Mouse (Mus musculus): Measurements from ENCODE around the gene Anln.

- TF ChIP-seq CTCF (IDR thresholded peaks at IDR 0.05; ENCODE audit: control insufficient read depth, insufficient read depth, low read length) (no peak), POLR2A (IDR thresholded peaks at IDR 0.05; ENCODE audit: borderline replicate concordance, control insufficient read depth, low read depth, low read length) (no peak)
Measured at GRCm38 (mm10) chr9:22402001-22402400, 13.0 kb upstream of the Anln start.

All from bone marrow, adult 2 months (tissue).